Mouse (Mus musculus) B cell, adult 2 months (primary cell): Measurements from ENCODE around the gene Slc31a2.
"Not testable (repeated sequence)": the region's sequence is repeated elsewhere in the genome, so short reads cannot be mapped to it uniquely, and the experiment has no call there.

Experiments used
- DNase-seq, 2 experiments: peaks; one replicate each; pipeline ENCODE4 v3.0.0; 2022

Gene Slc31a2

DNA sequence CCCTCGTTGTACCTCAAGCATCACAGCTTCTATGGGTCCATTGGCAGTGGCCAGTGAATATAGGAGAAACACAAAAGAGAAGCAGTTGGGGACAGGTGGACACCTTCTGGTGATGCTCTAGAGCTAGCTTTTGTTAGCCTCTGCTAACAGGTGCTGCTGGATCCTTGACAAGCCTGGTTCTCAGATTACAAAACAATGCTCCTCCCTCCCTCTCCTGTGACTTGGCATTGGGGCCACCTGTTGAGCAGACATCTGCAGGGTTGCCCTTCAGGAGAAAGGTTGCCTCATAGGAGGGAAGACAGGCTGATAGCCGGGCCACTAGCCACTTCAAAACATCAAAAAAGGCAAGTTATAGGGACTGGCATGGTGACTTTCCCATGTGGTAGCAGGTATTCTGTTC is at the start of gene Slc31a2:
Slc31a2 (plus strand) TSS at position 287 of the 400 bp plus-strand sequence.
- DNase-seq: no peak

DNA sequence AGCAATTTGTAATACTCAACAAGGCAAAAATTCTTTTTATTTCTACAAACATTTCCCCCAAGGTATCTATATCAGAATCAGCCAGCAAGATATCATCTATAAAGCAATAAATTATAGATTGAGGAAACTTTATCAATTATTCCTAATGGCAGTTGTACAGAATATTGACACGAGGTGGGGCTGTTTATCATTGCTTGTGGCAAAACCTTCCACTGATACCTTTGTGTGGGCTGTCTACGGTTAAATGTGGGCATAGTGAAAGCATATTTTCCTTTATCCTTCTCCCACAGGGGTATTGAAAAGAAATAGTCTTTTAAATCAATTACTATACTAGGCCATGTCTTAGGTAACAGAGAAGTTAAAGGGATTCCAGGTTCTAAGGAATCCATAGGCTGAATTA is 48.9 kb upstream of the Slc31a2 start:
- no peak for DNase-seq

DNA sequence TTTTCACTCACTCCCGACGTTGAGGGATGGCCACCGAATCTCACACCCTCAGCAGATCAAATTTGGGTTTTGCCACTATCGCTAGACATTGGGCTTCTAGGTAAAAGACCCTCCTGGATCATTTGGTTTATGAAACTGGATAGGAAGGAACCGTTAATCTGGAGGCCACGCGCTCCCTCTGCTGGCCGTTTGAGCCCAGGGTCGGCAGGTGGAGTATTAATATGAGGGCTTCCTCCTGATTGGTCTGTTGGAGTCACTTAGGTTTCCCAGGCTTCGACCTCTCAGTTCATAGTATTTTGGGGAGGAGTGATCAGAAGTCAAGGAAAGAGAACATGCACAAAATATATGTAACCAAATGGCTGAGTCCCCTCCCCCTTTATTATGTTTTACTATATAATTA is 34.0 kb upstream of the Slc31a2 start:
- DNase-seq: peak; percentile 37

DNA sequence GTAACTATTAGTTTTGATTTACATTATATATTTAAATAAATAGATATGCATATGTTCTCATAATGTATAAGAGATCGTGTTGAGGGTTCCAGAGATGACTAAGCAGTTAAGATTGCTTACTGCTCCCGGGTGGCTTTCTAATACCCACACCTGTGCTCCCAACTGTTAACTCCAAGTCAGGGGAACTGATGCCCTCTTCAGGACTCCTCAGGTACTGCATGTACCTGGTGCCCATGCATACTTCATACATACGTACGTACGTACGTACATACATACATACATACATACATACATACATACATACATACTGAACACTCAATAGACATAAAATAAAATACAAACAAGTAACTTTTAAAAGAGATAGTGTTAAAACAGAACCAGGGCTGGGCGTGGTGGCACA is 32.9 kb upstream of the Slc31a2 start:
- DNase-seq: peak; percentile 30 to 40

DNA sequence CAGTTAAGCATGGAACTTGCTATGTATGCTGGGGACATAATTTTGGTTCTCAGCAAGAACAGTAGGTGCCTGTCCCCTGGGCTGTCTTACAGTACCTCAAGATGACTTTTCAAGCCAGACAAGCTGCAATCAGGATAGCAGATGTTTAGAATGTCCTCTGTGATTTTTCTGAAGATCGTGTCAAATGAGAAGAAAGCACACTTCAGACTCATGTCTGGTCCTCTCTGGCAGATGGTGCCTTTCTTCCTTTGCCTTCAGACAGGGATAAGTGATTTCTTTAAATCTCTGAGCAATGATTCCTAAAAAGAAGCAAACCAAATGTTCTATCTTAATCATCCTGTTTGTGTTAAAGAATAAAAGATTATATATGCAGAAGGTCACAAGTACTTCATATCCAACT is 32.2 kb upstream of the Slc31a2 start:
- no peak for DNase-seq

DNA sequence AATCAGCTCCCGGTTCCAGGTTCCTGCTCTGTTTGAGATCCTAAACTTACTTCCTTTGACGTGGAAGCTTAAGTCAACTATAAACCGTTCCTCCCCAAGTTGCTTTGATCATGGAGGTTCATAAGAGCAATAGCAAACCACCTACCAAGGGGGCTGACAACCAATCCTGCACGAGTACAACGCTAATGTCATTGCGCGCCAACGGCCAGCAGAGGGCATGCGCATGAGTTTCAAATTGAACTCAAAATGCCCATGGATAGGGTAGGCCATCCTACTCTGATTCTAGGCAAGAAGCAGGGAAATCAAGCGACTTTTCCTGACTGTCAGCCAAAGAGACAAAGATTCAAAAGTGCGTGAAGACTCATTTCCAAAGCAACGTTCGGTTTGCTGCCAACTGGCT is 31.6 kb upstream of the Slc31a2 start, which contains the start of gene Zfp37:
Zfp37 (minus strand) TSS at position 279 of the 400 bp plus-strand sequence.
- peak; percentile 9 to 13 for DNase-seq

DNA sequence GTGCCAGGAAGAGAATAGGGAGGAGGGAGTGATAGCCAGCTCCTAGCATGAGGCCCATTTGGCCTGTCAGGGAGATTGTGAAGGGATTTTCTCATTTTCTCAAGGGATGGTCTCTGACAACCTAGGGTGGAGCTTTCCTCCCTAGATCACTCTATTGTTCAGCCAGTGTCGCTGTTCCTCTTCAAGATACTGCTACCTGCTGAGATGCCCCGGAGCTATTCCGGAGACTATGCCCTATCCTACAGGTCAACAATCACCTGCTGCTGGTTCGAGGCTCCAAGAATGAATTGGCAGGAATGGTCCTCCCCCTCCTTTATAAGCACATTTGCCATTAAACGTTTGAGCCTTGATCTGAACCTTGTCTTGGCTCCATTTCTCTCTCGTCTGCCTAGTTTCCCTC is 21.8 kb upstream of the Slc31a2 start:
- DNase-seq: no peak

DNA sequence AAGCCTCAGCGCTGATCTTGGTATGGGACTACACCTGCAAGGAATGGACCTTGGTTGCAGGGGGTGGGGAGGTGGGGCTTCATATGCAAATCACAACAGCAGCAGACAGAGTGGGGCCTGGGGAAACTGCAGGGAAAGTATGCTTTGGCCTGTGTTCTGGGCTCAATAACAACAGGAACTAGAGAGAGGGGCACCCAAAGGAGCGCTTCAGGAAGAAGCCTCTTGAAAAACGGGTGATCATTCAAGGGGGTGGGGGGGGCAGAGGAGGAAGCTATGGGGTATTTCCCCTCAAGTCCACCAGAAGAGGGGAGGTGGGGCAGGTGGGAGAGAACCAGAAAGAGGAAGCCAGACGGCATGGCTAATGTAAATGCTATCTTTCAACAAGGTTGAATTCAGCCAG is 14.0 kb upstream of the Slc31a2 start:
- peak; percentile 42 to 60 for DNase-seq

DNA sequence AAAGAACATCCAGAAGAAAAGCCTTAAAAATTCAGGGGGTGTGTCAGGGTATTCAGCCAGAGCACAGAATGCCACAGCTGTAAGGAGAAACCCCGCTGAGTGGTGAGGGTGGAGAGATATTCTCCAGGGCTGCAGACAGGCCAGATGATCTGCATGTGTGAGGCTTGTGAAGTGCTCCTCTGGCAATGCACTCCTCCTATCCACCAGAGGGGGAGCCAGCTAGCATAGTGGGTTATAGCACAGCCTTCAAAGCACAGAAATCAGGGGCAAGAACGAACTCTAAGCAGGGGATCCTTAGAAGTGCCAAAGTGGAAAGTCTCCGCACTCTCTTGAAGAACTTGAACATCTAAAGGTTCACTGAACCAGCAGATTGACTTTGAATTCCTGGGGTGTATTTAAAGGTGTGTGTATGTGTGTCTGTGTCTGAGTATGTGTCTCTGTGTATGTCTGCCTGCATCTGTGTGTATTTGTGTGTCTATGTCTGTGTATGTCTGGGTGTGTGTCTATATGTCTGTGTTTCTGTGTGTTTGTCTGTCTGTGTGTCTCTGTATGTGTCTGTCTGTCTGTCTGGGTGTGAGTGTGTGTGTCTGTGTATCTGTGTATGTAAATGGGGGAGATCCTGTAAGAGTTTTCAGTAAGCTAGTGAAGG is 11.3 kb upstream of the Slc31a2 start:
- DNase-seq: no peak

DNA sequence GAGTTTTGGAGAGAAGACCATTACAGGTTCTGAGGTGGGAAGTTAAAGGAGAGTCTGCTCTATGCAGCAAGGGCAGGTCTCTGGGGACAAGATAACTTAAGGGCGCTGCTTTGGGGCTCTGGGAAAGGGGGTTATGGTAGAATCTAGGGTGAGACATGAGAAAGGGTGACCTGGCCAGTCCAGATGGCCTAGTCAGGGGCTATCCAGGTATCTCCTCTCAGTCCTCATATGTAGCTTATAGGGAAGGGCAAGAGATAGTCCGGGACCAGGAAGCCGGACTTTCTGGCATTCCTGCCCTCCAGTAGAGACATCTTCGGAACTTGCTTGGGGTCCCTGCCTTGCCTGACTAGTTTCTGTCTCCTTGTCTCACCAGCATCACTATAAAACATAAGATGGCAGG is 10.6 kb upstream of the Slc31a2 start:
- no peak for DNase-seq

DNA sequence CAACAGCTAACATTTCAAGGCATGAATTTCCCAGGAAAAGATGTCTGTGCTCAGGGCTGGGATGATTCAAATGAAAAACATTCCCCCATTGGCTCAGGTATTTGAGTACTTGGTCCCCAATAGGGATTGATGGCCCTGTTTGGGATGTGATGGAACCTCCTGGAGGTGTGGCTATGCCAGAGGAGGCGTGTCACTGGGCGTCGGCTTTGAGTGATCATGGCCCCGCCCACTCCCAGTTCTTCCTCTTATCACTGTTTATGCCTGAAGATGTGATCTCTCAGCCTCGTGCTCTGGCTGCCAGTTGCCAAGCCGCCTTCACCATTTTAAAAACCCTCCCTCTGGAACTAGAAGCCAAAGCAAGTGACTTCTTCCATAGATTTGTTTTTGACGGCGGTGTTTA is 7.8 kb upstream of the Slc31a2 start:
- no peak for DNase-seq

DNA sequence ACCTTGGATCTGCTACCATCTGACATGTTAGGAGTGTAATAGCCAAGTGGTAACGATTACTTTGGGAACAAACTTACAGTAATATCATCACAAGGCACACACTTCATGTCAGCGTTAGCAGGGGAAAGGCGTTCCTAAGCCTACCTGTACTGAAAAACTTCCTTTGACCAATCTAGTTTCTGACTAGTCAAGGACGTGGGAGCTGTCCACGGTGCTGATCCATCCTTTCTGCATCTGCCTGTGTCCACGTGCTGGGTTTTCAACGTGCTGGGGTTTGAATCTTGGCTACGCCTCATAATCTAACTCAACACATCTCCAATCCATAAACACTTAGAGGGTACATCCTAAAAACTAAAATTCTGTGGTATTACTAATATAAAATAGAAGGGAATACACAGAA is 5.4 kb upstream of the Slc31a2 start:
- DNase-seq: peak; percentile 40 to 42

DNA sequence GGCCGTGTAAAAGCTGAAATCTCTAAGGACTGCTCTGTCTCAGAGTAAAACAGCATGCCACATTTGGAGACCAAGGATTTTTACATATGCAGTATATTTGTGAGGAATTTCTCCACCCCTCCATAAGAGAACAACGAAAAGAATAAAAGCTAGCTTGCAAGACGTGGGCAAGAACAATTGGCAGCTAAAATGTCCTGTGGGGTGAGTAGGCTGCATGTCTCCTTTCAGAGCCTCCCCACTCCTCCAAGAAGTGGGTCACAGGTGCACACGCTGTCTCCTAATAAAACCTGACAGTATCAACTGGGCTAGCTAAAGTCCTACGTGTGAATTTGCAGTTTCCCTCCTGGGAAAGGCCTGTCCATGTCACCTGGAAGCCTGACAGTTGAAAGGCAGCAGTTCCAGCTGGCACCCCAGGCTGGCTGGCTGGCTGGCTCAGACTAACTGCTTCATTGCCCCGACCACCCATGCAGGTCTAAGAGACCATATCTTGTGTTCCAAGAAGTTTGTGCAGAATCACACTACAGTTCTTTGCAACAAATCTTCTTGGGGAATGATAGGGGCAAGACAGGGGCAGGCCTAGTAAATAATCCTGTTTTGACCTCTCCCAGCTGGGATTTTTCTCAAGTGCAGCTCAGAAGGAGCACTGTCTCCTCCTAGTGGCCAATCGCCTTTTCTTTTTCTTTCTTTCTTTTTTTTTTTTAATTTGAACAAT is 927 bp downstream of the Slc31a2 start:
- no peak for DNase-seq

DNA sequence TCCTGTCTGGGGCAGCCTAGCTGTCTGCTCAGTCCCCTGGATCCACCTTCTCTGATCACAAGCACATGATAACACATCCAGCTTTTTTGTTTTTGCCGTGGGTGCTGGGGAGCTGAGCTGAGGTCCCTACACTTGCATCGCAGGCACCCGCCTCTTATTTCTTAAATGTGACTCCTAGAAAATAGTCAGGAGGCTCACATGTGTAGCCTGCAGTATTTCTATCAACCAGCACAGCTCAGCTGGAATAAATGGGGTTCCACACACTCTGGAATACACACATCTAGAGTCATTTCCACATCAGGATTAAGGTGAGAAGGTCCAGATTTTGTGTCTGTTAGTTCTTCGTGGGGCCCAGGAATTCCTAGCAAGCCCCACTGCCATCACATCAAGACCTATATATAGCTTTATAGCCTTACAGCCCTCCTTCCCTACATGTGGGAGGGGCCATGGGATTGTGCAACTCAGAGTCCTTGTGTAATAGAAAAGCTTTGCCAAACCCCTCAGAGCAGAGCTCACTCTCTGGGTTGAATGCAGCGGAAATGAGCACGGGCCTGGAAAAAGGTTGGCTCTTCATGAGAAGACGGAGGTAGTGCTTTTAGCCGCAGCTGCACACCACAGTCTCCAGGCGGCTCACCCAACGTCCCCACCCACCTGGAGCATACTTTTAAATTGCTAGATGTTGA is 2.9 kb downstream of the Slc31a2 start:
- no peak for DNase-seq

DNA sequence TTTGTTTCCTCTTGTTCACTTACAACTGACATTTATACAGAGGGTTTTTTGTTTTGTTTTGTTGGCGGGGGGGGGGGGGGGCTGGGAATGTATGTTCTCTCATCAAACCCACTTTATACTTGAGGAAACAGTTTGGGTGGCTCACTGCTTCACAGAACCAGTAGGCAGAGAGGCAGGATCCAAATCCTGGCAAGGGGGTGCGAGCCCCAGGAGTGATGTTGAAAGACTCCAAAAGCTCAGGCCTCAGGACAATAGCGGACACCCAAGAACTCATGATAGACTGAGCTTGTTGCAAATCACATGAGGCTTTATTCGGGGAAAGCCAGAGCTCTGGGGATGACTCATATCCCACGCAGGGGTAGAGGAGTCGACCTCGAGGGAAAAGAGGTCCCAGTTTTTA is 3.7 kb downstream of the Slc31a2 start:
- DNase-seq: not testable (repeated sequence)

DNA sequence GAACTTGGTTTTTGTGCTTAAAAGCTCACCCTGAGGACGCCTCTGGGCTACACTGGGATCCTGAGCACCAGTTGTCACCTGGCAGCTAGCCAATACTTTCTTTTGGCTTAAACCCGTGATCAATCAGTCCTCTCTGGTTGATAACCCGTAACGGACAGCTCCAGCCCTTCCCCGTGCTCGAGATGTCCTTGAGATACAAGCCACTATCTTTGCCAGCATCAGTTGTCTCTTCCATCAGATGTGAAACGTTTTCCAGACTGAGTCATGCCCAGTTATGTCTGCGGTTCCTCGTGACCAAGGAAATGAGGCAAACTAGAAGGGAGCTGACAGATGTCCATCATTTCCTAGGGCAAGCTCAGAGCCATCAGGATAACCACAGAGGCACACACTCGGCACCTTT is 4.7 kb downstream of the Slc31a2 start:
- no peak for DNase-seq

DNA sequence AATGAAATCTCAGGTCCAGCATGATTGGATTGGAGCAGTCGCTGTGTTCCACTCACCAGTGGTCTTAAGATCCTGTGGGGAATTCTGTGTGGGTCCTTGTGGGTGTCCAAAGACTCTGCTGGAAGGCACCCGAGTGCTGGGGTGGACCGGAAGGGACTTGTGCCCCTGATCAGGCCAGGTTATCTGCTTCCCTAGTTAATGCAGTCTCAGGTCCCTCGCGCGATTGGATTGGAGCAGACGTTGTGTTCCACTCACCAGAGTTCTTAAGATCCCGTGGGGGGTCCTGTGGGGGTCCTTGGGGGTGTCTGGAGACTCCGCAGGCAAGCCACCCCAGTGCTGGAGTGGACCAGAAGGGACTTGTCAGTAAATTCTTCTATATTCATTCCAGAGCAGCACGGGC is 10.3 kb downstream of the Slc31a2 start:
- no peak for DNase-seq

DNA sequence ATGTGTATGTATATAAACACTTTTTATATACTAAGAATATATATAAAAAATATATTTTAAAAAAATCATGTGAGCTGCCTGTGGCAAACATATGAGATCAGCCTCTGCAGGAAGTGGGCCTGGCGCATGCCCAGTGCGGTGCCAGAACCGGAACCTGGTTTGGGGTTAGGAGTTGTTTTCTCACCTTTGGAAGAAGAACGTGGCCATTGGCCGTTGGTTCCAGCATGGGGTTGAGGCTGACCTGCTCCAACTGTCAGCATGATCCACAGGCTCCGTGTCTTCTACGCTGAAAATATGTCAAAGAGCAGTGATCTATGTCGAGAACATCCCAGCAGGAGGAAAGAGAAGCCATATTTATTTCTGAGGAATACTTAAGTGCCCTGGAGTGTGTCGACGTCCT is 11.6 kb downstream of the Slc31a2 start:
- DNase-seq: no peak

DNA sequence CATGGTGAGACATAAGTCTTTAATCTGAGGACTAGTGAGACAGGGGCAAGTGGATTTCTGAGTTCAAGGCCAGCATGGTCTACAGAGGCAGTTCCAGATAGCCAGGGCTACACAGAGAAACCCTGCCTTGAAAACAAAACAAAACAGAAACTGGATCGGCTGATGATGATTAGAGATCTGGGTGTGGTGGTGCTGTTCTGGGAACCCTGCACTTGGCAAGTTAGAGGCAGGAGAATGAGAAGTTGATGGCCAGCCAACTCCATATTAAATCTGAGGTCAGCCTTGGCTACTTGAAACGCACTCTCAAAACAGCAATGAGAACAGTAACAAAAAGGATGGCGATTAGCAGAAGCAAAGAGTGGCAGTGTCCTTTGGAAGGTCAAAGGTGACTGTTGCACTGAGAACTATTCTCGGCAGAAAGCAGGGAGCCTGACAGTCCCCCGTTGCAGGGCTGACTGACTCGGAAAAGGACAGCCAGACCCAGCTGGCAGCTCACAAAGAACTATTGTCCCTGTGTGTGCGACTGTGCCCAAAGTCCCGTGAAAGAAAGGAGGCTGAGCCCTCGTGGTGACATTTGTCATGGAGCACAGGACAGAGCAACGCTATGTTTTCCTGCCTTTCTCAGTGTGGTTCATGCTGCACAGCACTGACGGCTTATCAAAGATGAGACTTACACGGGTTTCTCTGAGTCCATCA is 12.6 kb downstream of the Slc31a2 start:
- no peak for DNase-seq

DNA sequence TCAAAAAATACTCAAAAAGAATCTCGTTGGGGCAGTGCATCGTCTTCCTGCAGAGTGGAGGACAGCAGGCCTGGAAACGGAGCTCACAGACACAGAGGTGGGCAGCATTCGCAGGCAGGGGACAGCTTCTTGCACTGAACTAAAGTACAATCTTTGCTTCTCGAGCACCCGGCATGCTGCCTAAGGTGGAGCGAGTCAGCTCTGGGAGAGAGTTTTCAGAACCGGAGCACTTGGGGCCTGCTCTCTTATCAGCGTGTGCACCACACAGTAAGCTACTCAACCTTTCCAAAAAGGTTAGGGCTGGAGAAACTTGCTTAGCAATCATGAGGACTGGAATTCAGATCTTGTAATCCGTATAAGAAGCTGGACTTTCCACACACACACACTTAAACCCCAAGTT is 14.3 kb downstream of the Slc31a2 start:
- no peak for DNase-seq

DNA sequence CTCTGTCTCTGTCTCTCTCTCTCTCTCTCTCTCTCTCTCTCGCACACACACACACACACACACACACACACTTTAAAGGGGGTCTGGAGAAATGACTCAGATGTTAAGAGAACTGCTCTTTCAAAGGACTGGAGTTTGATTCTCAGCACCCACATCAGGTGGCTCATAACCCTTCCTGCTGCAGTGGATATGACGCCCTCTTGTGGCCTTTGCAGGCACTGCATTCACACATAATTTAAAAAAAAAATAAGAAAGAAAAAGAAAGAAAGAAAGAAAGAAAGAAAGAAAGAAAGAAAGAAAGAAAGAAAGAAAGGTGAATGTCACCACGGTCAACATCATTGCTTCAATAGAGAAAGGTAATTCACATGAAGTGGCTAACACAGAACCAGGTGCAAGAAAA is 14.9 kb downstream of the Slc31a2 start:
- DNase-seq: no peak

DNA sequence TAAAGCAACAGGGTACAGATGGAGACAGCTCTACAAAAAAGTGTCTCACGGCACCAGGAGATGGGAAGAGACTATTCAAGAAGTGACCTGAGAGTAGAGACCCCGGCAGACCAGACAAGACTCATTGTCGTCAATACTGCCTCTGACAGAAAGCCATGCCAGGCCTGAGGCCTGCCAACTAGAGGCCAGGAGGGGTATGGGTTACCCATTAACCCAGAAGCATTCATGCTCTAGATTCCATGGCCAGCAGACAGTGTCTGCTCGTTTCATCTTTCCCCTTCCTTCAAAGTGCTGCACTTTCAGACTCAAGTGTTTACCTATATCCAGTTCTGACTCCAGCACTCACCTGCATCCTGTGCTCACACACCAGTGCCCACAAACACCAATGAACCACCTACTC is 15.7 kb downstream of the Slc31a2 start:
- no peak for DNase-seq

DNA sequence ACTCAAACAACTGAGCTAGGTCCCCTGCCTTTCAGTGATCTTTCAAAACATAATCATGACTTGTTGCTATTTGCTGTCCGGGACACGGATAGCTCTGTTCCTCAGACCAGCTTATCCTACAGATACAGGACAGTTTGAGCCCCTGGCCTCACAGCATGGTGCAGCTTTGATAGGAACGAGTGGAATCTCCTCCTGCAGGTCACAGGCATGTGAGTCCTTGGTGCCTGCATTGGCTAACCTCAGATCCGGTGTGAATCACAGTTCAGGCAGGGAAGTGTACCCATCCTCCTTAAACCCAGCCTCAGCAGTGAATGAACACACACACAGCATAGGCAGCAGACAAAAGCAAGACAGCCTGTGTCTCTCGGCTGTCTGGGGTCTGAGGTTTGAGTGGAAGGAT is 19.0 kb downstream of the Slc31a2 start:
- no peak for DNase-seq

DNA sequence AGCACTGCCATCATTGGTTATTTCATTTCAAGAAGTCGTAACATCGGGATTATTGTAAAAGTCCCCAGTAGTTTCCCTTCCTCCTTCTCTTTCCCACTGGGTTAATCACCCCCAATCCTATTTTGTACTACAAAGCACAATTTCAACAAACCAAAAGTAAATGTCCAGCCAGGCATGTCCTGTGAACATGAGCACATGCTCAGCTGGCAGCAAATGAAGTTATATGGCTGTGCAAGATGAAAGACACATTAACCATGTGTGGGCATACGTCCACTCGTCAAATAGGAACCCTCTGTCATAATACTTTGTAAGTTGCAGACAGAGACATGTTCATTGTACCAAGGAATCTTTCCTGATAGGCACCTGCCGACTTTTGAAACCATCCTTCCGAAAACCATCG is 20.6 kb downstream of the Slc31a2 start:
- no peak for DNase-seq
